Mouse (Mus musculus): ENCODE measurements around the gene 4930442H23Rik.

Gene 4930442H23Rik

DNA sequence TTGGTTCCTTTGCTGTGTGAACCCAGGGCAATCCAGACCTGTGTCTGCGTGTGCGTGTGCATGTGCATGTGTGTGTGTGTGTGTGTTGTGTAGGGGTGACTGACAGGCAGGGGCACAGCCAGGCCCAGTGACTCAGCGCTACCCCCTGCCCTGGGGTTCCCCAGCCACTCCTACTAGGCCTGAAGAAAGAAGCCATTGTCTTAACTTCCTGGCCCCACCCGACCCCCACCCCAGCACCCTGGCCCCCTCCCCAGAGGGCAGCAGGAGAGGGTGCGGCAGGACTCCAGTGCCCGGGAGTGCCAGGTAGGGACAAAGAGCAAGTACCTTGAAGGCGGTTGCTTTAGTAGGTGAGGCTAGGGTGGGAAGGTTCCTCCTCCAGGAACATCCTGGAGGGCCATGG lies 37.9 kb downstream of the 4930442H23Rik start:
- no peak for DNase-seq (ENCODE audit: low spot score in 2 of 2)

DNA sequence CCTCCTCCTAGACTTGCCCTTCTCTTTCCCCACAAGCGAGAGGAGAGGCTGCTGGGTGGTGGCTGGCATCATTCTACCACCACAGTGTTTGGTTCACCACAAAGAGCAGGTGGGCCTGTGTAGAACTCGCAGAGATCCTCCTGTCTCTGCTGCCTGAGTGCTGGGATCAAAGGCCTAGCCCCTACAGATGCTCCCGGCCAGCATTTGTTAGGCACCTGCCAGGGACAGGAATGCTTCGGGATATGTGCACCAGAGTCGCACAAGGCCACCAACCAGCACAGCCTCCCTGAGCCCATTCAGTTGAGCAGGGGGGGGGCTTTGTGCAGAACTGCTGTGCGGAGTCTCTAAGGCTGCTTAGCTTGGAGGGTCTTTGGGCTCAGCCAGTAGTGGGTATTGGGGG lies 38.3 kb downstream of the 4930442H23Rik start:
- no peak for DNase-seq (ENCODE audit: low spot score in 2 of 2)

DNA sequence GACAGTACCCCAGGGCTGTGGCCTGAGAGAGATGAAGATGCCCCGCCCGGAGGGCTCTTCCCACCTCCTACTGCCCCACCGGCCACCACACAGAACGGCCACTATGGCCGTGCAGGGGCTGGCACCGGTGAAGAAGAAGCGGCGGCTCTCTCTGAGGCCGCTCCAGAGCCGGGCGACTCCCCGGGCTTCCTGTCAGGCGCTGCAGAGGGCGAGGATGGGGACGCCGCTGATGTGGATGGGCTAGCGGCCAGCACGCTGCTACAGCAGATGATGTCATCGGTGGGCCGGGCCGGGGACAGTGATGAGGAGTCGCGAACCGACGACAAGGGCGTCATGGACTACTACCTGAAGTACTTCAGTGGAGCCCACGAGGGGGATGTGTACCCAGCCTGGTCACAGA lies 39.0 kb downstream of the 4930442H23Rik start:
- no peak for DNase-seq (ENCODE audit: low spot score in 2 of 2)

GRCm38 (mm10) chr10:81143845-81144437 lies 39.7 kb downstream of the 4930442H23Rik start:
- DNase-seq (ENCODE audit: low spot score in 2 of 2), result no peak

- no peak for DNase-seq (ENCODE audit: low spot score in 2 of 2)
These were observed 40.5 kb downstream of the 4930442H23Rik start for GRCm38 (mm10) chr10:81143157-81143633.

- DNase-seq (ENCODE audit: low spot score in 2 of 2), result no peak
These were observed 41.1 kb downstream of the 4930442H23Rik start for GRCm38 (mm10) chr10:81142551-81142981.

DNA sequence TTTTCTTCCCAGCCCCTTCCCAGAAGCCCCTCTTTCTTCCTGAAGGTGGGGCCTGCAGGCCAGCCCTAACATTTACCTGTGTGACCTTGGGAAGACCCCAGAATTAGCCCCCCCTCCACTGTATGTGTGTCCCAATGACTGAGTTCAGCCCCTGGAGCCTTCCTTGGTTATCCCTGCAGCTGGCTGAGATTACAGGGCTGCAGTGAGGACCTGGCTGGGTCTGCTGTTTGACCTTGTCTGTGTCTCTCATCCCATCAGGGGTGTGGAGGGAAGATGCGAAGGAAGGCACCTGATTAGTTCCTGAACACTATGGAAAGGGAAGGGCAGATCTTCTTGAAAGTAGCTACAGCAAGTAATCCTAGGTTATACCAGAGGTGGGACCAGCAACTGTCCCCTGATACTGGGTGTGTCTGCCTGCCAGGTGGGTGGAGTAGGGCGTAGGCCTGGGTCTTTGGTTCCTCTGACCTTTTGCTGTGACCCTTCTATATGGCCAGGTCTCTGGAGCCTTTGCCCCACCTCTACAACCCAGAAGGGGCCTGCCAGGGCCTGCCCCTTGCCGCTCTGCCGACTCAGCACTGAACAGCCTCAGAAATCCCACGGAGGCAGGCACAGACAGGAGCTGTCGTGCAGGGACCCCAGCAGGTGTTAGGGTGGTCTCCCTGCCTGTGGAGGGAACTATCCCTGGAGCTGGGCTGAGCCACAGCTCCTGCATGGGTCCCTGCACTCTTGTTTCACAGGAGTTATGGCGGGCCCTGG lies 42.0 kb downstream of the 4930442H23Rik start:
- DNase-seq (ENCODE audit: low spot score in 2 of 2), result no peak

DNA sequence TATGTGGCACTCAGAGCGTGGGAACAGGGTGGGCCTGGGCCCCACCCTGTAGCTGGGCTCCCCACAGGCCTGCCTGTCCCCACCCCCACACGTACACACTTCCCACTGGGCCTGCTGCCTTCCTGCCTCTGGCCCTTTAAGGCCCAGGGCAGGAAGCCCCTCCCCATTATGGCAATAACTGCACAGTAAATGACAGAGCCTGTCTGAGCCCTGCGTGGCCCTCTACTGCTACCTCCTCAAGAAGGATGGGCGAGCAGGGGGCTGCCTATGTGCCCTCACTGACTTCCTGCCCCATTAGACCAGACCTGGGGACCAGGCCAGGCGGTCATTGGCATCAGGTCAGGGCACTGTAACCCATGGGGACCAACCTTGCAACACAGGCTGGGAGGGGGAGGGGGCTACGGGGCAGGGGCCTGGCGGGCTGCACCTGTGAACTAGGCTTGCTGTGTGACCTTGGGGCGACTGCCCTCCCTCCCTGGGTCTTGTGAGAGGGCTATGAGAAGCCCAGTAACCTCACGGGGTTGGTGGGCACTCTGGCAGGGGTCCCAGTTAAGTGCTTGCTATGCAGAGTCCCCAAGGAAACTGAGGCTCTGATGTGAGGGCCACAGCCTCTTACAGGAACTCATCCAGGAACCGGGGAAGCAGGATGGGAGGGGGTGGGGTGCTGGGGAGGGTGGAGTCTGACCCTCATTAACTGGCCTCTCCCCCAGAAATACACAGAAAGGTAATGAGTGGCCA lies 42.8 kb downstream of the 4930442H23Rik start:
- no peak for DNase-seq (ENCODE audit: low spot score in 2 of 2)

DNA sequence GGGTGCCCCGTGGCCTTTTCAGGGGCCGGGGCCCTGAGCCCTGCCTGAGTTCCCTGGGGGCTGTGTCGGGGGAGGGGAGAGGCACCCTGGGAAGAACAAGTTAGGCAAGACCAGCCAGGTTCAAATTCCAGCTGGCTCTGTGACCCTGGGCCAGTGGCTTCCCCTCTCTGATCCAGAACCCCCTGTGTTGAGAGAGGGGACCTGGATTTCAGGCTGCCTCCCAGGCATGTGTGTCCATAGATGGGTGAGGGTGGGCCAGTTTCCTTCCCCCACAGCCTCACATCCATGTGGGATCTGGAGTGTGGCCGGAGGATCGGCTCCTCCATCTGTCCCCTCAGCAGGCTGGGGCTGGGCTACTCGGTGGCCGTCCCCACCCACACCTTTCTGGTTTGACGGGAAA lies 43.6 kb downstream of the 4930442H23Rik start:
- no peak for DNase-seq (ENCODE audit: low spot score in 2 of 2)

DNA sequence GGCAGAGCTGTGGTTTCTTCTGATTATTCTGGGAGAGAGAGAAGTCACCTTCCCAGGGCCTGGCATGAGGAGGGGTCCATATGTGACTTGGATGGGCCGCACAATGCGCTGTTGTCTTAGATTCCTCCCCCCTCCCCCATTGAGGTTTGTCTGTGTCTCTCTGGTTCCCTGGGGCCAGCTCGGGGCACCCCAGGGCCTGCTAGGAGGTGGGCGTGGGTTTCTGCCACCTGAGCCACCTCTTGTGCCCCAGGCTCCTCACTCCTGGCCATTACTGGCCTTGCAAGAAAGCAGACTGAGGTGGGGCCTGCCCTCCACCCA lies 44.2 kb downstream of the 4930442H23Rik start:
- DNase-seq (ENCODE audit: low spot score in 2 of 2), result no peak

DNA sequence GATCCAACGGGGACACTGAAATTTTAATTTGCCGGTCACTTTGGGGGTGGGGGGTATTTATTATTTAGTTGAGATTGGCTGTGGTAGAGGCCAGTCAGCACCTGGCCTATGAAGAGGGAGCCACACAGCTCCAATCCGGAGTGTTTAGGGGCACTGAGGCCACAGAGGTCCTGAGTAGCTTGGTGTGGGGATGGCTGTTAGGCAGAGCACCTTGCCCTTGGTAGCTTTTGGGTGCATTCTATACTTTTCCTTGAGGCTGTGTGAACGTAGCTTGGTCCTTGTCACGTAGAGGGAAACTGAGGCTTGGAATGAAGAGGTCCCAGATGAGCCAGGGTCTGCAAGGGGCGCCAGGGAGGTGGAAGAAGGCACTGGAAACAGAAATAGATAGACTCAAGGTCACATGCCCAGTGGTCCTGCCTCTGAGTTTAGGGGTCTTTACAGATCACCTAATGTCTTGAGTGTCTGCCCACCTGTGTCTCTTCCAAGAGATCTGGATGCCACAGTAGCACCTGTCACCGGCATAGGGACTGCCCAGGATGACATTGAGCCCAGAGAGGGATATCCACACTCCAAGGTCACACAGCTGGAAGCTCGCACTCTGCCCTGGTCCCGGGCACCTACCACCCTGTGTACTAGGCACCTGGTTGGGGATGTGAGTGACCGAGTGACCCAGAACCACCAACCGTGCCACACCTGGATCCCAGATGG lies 44.7 kb downstream of the 4930442H23Rik start:
- no peak for DNase-seq (ENCODE audit: low spot score in 2 of 2)

GRCm38 (mm10) chr10:81138131-81138782 lies 45.4 kb downstream of the 4930442H23Rik start:
- DNase-seq (ENCODE audit: low spot score in 2 of 2), result peak in 1 of 2 experiments; percentile 35

- DNase-seq (ENCODE audit: low spot score in 2 of 2), result peak; percentile 100
These were observed 46.2 kb downstream of the 4930442H23Rik start for GRCm38 (mm10) chr10:81137252-81138130.

GRCm38 (mm10) chr10:81136706-81137231 lies 46.9 kb downstream of the 4930442H23Rik start:
- DNase-seq (ENCODE audit: low spot score in 2 of 2), result peak; percentile 69 to 83

DNA sequence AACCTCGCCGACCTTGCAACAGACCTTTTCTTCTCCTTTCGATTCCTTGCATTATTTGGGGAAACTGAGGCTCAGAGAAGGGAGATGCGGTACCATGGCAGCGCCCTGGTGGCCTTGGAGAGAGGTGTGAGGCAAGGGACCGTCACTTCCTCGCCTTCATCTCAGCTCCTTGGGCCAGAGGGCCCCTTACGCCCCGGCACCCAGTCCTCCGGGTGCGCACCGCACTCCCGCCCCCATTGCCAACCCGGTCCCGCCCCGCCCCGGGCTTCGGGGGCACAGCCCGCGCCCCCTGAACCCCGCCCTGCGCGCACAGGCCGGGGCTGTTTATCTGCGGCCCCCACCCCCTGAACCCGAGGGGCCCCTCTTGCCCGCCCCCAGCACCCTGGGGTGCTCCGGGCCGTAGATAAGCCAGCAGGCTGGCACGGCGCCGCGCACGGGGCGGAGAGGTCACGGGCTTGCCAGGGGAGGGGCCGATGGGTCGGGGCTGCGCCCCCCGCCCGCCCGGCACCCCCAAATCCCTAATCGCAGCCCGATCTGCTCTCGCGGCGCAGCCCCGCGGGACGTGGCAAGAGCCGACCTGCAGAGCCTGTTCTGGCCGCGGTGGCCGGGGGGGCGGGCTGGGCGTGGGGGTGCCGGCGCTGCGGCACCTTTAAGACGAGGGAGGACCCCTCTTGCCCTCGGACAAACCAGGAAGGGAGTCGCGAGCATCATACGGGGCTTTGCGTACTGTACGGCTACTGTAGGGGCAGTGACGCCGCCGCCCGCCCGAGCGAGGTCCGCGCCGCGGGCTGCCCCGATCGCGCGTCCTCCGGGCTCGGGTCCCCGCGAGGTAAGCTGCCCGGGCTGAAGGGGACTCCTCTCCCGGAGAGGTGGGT lies 47.6 kb downstream of the 4930442H23Rik start:
- DNase-seq (ENCODE audit: low spot score in 2 of 2), result peak; percentile 48 to 70

DNA sequence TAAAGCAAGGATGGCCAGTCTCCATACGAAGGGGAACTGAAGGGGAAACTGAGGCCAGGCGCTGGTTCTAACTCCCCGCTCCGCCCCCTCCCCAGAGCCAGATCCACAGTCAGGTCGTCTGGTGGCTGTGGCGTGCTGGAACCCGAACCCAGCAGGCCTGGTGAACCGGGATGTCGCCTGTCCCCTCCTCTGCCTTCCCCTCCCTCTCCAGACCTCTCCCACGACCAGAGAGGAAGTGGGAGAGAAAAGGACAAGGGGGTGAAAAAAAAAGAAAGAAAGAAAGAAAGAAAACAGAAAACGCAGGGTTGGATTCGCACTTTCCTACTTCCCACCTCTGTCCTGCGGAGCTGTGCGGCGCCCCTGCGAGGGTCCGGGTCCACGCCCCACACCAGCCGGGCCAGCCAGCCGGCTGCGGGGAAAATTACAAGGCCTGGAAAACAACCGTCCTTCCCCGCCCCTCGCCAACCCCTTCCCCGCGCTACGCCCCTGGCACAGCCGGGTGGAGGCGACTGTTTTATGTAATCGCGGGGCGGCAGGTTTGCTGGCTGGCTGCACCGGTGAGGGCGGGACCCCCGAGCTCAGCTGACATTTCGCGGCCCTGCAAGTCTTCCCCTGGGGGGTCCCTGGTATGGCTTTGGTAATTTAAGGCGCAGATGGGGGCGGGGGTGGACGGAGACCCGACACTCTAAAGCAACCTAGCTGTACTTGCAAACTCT lies 48.5 kb downstream of the 4930442H23Rik start, which contains the start of gene Zbtb7a:
Gene Zbtb7a (plus strand): TSS at position 255 of the 716 bp plus-strand sequence.
- DNase-seq (ENCODE audit: low spot score in 2 of 2), result no peak

- DNase-seq (ENCODE audit: low spot score in 2 of 2), result no peak
These were observed 49.5 kb downstream of the 4930442H23Rik start for GRCm38 (mm10) chr10:81134181-81134587.
